Mouse (Mus musculus) gastrocnemius, adult 2 months (tissue): ENCODE data around the gene Wfdc1. TPM values are rescaled to one million over a fixed set of nuclear protein-coding genes. Genes with fewer than 3 reads are reported as not detected.

Experiments used
- DNase-seq: peaks from one replicate; pipeline ENCODE4 v3.0.0; 2022
- H3K27ac ChIP-seq: fragments of 200-600 bp; 2 replicates; pipeline ENCODE4 v1.8.1; 2022; ENCODE audit warnings: mild to moderate bottlenecking
- H3K4me3 ChIP-seq: fragments of 200-600 bp; 2 replicates; pipeline ENCODE4 v1.8.1; 2022; ENCODE audit warnings: mild to moderate bottlenecking, moderate library complexity
- CTCF ChIP-seq: fragments of 200-600 bp; IDR thresholded peaks from 2 replicates; pipeline ENCODE4 v1.8.1; 2022; ENCODE audit warnings: antibody characterized with exemption, mild to moderate bottlenecking, moderate library complexity
- intact Hi-C: fragments of 180-260 bp; cut with DNase I; formaldehyde crosslinking; loops from one replicate; pipeline ENCODE4 v1.15.1; 2025
- total RNA-seq, 2 experiments: library from RNA; stranded (reverse); gene quantifications; 2 replicates each; pipeline ENCODE4 v1.2.3; 2021

Gene Wfdc1
- total RNA-seq, 2 experiments from 2014 or later: 96.5 to 98.7 TPM

DNA sequence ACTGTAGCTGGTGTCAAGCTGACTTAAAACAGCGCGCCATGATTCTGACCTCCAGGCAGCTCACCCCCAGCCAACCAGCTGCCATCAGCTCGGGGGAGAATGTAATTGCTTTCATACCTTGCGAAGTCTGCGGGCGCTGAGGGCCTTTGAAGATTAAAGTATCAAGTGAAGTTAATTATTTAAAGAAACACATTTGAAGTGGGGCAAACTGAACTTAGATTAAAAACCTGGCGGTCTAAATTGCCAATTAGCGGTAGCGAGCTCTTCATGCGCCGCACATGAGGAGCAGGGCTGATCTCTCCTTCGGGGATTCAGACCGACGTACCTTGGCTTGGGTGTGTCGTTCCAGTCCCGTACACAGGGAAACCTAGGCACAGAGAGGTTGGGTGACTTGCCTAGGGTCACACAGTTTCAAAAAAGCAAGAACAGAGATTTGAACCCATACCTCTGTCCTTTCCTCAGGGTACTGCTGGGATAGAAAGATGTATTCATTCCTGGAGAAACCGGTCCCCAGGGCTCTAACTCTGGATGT lies 21.7 kb upstream of the Wfdc1 start:
- Histone ChIP-seq H3K27ac (no peak overlapping the region), H3K4me3 (no peak overlapping the region)
- TF ChIP-seq CTCF: no peak
- no peak for DNase-seq
- intact Hi-C loops: no loop called here

DNA sequence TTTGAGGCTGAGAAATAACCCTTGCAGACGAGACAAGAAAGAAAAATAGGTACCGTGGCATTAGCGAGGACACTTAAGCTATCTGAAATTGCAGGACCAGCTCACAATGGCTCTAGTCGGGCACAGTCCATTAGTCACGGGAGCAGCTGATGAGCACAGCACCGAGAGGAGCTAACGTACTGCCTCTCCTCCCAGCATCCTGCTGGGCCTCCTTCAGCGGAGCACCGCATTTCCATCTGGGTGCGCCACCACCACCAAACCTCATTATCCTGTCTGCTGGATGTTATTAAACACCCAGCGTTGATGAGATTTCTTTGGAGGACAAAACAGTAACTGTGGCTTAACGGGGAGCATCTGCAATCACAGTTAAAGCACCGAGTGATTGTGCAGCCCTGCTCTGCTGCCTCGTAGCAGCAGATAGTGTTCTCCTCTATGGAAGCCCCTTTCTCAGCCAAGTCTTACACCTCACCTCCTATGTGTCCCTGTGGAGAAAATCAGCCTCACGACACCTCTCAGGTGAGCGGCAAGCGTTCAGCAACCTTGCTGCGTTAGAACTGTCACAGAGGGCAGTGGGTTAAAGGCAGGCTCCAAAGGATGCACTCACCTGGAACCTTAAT lies 21.1 kb upstream of the Wfdc1 start:
- intact Hi-C loops: no loop called here
- no peak overlapping the region for H3K4me3 ChIP-seq
- TF ChIP-seq CTCF: no peak
- H3K27ac ChIP-seq: no peak overlapping the region
- no peak for DNase-seq

DNA sequence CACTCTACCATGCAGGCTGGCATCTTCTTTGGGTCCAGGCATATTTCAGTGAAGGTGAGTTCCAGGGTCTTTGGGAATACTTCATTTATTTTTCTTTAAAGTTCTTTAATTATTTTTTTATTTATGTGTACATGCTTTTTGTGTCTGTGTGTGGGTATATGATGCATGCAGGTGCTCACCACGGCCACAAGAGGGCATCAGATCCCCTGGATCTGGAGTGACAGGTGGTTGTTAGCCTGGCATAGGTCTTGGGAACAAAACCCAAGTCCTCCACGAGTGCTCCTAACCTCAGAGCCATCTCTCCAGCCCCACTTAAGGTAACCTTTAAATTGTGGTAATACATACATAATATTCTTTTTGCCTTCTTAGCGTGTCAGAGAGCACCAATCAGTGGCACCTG lies 20.0 kb upstream of the Wfdc1 start:
- intact Hi-C loops: no loop called here
- no peak overlapping the region for H3K27ac ChIP-seq
- H3K4me3 ChIP-seq: no peak overlapping the region
- peak; percentile 29 for TF ChIP-seq CTCF
- DNase-seq: no peak

DNA sequence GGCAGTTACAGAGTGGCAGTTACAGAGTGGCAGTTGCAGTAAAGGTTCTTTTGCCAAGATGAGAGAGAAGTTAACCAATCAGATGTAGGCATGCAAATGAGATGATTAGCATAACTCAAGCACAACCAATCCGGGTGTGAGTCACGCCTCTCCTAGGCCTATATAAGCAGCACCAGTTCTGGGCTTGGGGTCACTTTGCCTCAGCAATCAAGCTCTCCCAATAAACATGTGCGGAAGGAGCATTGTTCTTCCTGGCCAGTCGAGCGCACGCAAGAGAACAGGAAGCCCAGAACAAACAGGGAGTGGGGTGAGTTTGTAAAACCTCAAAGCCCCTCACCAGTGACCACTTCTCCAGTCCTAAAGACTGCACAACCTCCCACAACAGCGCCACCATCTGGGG lies 19.3 kb upstream of the Wfdc1 start:
- H3K4me3 ChIP-seq: no peak overlapping the region
- DNase-seq: no peak
- H3K27ac ChIP-seq: no peak overlapping the region
- TF ChIP-seq CTCF: no peak
- intact Hi-C loops: no loop called here

DNA sequence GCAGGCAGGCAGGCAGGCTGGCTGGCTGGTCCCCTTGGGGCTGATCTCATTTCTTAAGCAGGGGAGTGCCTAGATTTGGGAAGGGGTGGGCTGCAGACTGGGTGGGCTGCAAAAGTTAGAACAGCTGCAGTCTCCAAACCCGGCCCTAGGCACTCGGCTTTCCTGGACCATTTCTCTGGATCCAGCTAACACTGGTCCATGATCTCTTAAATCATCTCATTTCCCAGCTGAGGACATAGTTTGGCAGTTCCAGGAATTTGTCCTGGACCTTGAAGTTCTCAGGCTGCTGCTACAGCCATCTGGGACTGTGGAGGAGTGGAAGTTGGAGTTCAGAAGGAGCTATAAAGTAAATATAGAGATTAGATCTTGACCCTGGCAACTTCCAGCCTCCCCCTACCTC lies 14.8 kb upstream of the Wfdc1 start:
- Histone ChIP-seq H3K27ac (no peak overlapping the region; the same call in 1 of the 2 replicates), H3K4me3 (no peak overlapping the region)
- intact Hi-C loops: no loop called here
- DNase-seq: no peak
- no peak for TF ChIP-seq CTCF

DNA sequence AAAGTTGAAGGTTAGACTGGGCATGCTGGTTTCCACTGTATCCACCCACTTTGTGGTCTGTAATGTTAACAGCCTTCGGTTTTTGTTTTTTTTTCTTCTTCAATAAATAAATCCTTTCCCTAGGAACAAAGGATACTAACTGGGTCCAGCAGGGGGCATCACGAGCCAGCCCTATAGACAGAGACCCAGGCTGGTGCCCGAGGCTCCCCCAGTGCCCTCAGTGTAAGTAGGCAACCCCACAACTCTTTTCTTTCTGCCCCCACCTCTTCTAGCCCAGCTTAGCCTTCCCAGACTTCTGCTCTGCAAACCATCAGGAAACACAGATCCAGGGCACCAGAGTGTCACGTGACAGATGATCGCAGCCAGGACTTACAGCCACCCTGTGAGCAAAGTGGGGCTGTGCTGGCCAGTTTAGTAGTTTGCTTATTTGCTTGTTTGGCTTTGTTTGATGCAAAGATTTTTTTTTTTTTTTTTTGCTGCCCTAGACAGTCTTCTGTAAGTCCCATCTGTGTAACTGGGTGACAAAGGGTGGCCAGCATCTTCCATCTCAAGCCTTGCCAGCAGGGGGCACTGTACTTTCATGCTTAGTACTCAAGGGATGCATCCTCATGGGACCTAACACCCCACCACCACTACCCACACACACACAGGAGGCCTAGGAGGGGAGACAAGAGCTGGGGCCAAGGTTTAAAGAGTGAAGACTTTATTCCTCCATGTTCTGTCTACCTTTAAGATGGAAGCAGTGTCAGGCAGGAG lies 9.3 kb upstream of the Wfdc1 start:
- 0 out of 2 replicates have a peak overlapping the region, but pooled peaks have one; percentile 46 for H3K27ac ChIP-seq
- peak overlapping the region; percentile 24; the same call in 1 of the 2 replicates for H3K4me3 ChIP-seq
- DNase-seq: peak; percentile 77
- peak; percentile 57 for TF ChIP-seq CTCF
- intact Hi-C loops: loop anchor here (1.0 kb wide), 1 partner anchor 19 kb away; no protein-coding TSS in a partner anchor

DNA sequence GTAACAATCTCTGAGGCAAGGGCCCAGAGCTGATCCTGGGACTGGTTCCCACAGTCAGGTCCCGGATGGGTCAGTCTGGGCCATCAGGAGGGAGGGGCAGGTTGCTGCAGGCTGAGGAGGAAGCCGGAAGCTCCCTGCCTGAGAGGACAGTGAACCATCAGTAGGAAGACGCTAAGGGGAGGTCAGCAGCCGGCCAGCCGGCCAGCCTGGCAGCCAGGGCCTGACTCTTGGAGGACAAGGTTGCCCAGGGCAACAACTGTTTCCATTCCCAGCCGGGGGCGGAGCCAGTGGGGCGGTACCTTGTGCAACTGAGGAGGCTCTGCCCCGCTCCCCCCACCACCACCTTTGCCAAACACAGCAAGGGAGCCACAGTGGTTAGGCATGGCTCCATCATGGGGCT lies 5.1 kb upstream of the Wfdc1 start:
- intact Hi-C loops: no loop called here
- TF ChIP-seq CTCF: no peak
- Histone ChIP-seq H3K27ac (peak overlapping the region; percentile 74), H3K4me3 (no peak overlapping the region)
- DNase-seq: peak; percentile 88

DNA sequence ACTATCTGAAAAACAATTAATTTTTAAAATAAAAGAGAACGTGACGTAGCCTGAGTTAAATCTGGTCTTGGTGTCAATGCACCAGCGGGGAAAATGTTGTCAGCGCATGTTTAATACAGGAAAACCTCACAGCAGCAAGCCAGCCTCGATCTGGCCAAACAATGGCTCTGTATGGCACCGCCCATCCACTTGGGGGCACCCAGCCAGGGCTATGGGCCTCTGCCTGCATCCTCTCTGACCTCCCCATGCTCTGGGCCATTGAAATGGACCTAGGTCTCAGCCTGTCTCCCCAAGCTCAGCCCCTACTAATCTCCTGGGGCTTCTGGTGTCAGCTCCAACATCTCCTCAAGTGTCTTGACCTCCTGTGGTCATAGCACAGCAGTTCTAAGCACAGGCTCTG lies 4.3 kb upstream of the Wfdc1 start:
- TF ChIP-seq CTCF: no peak
- intact Hi-C loops: no loop called here
- Histone ChIP-seq H3K27ac (peak overlapping the region; percentile 74; the same call in 1 of the 2 replicates), H3K4me3 (no peak overlapping the region)
- no peak for DNase-seq

DNA sequence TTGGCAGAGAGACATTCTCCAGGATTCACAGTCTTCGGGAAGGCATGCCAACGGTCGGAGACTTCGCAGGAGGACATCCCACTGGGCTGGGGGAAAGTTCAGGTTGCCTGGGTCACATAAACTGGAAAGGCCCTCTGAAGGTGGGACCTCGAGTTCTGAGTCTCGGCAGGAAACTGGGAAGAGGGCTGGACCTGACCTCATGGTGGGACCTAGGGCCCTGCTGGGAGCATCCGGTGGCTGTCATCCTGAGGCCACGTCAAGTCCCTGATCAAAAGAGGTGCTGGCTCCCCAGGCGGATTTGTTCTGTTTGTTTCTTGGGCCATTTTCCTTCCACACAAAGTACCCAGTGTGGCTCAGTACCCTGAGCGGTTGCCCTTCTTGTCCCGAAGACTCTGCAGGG lies 2.7 kb upstream of the Wfdc1 start:
- H3K4me3 ChIP-seq: no peak overlapping the region
- no peak for TF ChIP-seq CTCF
- intact Hi-C loops: no loop called here

DNA sequence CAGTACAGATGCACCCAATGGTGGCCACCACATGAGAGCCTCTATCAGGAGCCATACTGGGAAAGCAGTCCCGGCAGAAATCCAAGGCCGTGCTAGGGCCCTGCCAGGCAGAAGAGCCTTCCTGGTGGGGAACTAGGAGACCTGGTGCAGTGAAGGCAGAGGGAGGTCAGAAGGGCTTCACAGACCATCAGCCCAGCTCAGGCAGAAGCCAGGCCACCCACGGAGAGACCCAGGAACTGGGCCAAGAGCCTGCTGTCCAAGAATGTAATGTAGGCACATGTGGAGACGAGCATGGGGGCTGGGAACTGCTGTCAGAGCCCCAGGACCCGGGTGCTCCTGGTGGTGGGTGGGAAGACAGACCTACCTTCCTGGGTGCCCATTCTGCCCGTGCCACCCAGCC lies 895 bp upstream of the Wfdc1 start:
- intact Hi-C loops: loop anchor here (5.0 kb wide), 1 partner anchor 48 kb away; no protein-coding TSS in a partner anchor
- peak; percentile 71 for DNase-seq
- peak overlapping the region; percentile 97 for H3K27ac ChIP-seq
- no peak for TF ChIP-seq CTCF
- H3K4me3 ChIP-seq: peak overlapping the region; percentile 78

More for the DNA sequence above, 2.7 kb upstream of the Wfdc1 start:
- no peak for DNase-seq
- H3K27ac ChIP-seq: no peak overlapping the region; the same call in 1 of the 2 replicates

DNA sequence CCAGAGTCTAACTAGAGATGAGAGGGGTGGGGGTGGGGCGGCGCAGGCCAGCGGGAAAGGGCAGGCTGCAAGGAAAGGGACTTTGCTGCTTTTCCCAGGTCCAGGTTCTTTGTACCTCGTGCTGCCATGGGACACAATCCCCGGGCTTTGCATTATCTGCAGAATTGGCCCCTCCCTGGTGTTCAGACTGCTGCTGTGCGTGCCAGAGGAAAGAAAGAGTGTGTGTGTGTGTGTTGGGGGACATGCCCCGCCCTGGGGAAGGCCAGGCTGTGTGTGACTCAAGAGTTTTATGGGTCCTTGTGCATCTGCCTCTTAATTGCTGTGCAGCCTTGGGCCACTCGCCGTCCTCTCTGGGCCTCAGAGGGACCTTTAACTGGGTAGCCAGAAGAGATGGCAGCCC lies 2.3 kb downstream of the Wfdc1 start:
- intact Hi-C loops: loop anchor here (5.0 kb wide), 1 partner anchor 51 kb away; no protein-coding TSS in a partner anchor
- no peak for TF ChIP-seq CTCF
- Histone ChIP-seq H3K27ac (peak overlapping the region; percentile 97), H3K4me3 (peak overlapping the region; percentile 78)
- DNase-seq: no peak

DNA sequence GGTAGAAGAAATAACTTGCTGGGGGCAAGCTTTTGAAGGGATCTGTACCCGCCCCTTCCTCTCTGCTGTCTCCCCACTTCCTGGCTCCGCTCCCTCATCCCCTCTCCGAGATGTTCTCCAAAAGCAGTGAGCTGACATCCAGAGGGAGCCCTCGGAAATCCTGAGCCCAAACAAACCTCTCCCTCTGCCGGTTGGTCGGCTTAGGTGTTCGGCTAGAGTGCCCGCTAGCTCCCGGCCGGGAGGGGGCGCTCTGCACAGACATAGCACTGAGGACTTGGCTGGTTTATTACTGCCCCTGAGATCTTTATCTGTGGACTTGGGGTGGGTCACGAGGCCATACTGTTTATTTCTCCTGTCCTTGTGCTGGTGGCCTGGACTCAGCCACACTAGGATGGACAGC lies 3.1 kb downstream of the Wfdc1 start:
- intact Hi-C loops: loop anchor here (1.0 to 5.0 kb wide), 2 partner anchors 30 to 52 kb away; no protein-coding TSS in a partner anchor
- peak; percentile 78 for TF ChIP-seq CTCF
- Histone ChIP-seq H3K27ac (peak overlapping the region; percentile 97), H3K4me3 (peak overlapping the region; percentile 78)
- DNase-seq: peak; percentile 80
